In genomic region chr4:56989431-56990214, GRCm38 (mm10) we compare ENCODE assay signal across 8 mouse cellular contexts. TPM values are rescaled to one million over a fixed set of nuclear protein-coding genes. Genes with fewer than 3 reads are reported as not detected.
DNase-seq lines count a peak whose midpoint lies in the region; ATAC-seq and TF ChIP-seq lines count a peak whose summit lies in the region.

No protein-coding gene starts in this region.

- no peak overlapping the region for H3K27ac ChIP-seq in intestine, embryonic 14.5 days (ENCODE audit: low read depth)
- no peak overlapping the region for H3K27ac ChIP-seq in liver, postnatal 0 days (ENCODE audit: low read depth)
- no peak overlapping the region for H3K27ac ChIP-seq in stomach, embryonic 15.5 days

- 8% methylated on average over 32 of the region's 45 CpGs for WGBS in intestine, embryonic 14.5 days
- 8% methylated on average over 44 of the region's 45 CpGs for WGBS in liver, postnatal 0 days (ENCODE audit: insufficient replicate concordance)
- 7% methylated on average over 42 of the region's 45 CpGs for WGBS in stomach, embryonic 15.5 days

- H3K4me2 ChIP-seq in intestine, embryonic 14.5 days (ENCODE audit: low read length), result peak overlapping the region; percentile 98
- peak overlapping the region; percentile 71 for H3K4me2 ChIP-seq in liver, postnatal 0 days (ENCODE audit: low read depth, low read length)
- H3K4me2 ChIP-seq in stomach, embryonic 15.5 days, result peak overlapping the region; percentile 97

- ATAC-seq in intestine, embryonic 14.5 days (replicated peaks; ENCODE audit: low FRiP score, low TSS enrichment, low read depth), result peak; percentile 43; the same call in 1 of the 2 replicates
- ATAC-seq in liver, postnatal 0 days, result no peak
- ATAC-seq in stomach, embryonic 15.5 days (ENCODE audit: insufficient read depth, low FRiP score, low read depth), result no peak; the same call in 1 of the 2 replicates

- no peaks in the 10 kb centered on the region for H3K36me3 ChIP-seq in intestine, embryonic 14.5 days (ENCODE audit: control insufficient read depth, insufficient read depth, low read length)
- H3K36me3 ChIP-seq in liver, postnatal 0 days (replicated peaks; ENCODE audit: insufficient read depth, low read length), result no peaks in the 10 kb centered on the region
- no peaks in the 10 kb centered on the region for H3K36me3 ChIP-seq in stomach, embryonic 15.5 days

- TF ChIP-seq CTCF in liver, postnatal 0 days (IDR thresholded peaks at IDR 0.05; ENCODE audit: low read depth), result no peak

- 0 out of 2 replicates have a peak, but pooled peaks cover 8% of the 10 kb centered on the region for H3K9me3 ChIP-seq in intestine, embryonic 14.5 days (ENCODE audit: control insufficient read depth, low read length)
- no peaks in the 10 kb centered on the region for H3K9me3 ChIP-seq in liver, postnatal 0 days (ENCODE audit: low read length)
- H3K9me3 ChIP-seq in stomach, embryonic 15.5 days, result no peaks in the 10 kb centered on the region

- H3K4me3 ChIP-seq in intestine, embryonic 14.5 days (ENCODE audit: low read depth, low read length), result peak overlapping the region; percentile 57
- H3K4me3 ChIP-seq in liver, postnatal 0 days (ENCODE audit: low read depth, low read length), result peak overlapping the region; percentile 48
- H3K4me3 ChIP-seq in stomach, embryonic 15.5 days (replicated peaks), result peak overlapping the region; percentile 56

- no peak for TF ChIP-seq EP300 in liver, postnatal 0 days (IDR thresholded peaks at IDR 0.05; ENCODE audit: low read depth)

- peaks cover 43% of the 10 kb centered on the region for H3K27me3 ChIP-seq in intestine, embryonic 14.5 days (replicated peaks; ENCODE audit: control insufficient read depth, insufficient read depth, low read length)
- H3K27me3 ChIP-seq in liver, postnatal 0 days (ENCODE audit: insufficient read depth, low read length), result peaks cover 24% of the 10 kb centered on the region
- peaks cover 22% of the 10 kb centered on the region for H3K27me3 ChIP-seq in stomach, embryonic 15.5 days (replicated peaks)

- no peaks in the 10 kb centered on the region for H3K4me1 ChIP-seq in intestine, embryonic 14.5 days (replicated peaks; ENCODE audit: control insufficient read depth, insufficient read depth, low read length)
- H3K4me1 ChIP-seq in liver, postnatal 0 days (ENCODE audit: insufficient read depth), result peaks cover 5% of the 10 kb centered on the region
- 0 out of 2 replicates have a peak, but pooled peaks cover 5% of the 10 kb centered on the region for H3K4me1 ChIP-seq in stomach, embryonic 15.5 days

- peak; percentile 51 to 67 for DNase-seq in left cerebral cortex, adult 18-20 months (ENCODE audit: low spot score in 2 of 2)
- no peak for DNase-seq in left cerebral cortex, adult 11 months (ENCODE audit: low spot score)
- DNase-seq in embryo, embryonic 10 days (ENCODE audit: low spot score), result peak; percentile 22
- peak; percentile 65 for DNase-seq in intestine, embryonic 14.5 days (ENCODE audit: low spot score)
- no peak for DNase-seq in liver, postnatal 0 days
- DNase-seq in adrenal gland, postnatal 25 days, result no peak
- no peak for DNase-seq in ovary, adult 18-20 months (ENCODE audit: low spot score)

- peak overlapping the region; percentile 53 for H3K9ac ChIP-seq in intestine, embryonic 14.5 days (ENCODE audit: low read length)
- no peak overlapping the region for H3K9ac ChIP-seq in liver, postnatal 0 days (replicated peaks)
- peak overlapping the region; percentile 19 for H3K9ac ChIP-seq in stomach, embryonic 15.5 days

RNA-seq across cellular contexts. Expression of gene Frrs1l, which starts 0.6 kb away (rescaled TPM):
- 100 to 1,000 TPM; 209 to 220 TPM for total RNA-seq in left cerebral cortex, adult 18-20 months (2021)
- 1.2 and 1.4 TPM in 2 replicates for polyA plus RNA-seq in intestine, embryonic 14.5 days (2014; fragmentation: Nextera tagmentation; extraction: Ambion mirVana)
- polyA plus RNA-seq in liver, postnatal 0 days (2015; fragmentation: Nextera tagmentation; extraction: Ambion mirVana), result not detected in 2 replicates
- polyA plus RNA-seq in stomach, embryonic 15.5 days (2015; fragmentation: Nextera tagmentation; extraction: Ambion mirVana), result 0.75 and 1.1 TPM in 2 replicates
- 0.24 and 0.39 TPM in 2 replicates for total RNA-seq in adrenal gland, postnatal 25 days (2021)

RNA-seq across cellular contexts. Expression of gene Tmem245, which starts 42.4 kb away (rescaled TPM):
- 10 to 100 TPM; 37.7 to 45.7 TPM for total RNA-seq in left cerebral cortex, adult 18-20 months (2021)
- 11.1 and 11.4 TPM in 2 replicates for polyA plus RNA-seq in intestine, embryonic 14.5 days (2014; fragmentation: Nextera tagmentation; extraction: Ambion mirVana)
- 1.3 and 2.0 TPM in 2 replicates for polyA plus RNA-seq in liver, postnatal 0 days (2015; fragmentation: Nextera tagmentation; extraction: Ambion mirVana)
- polyA plus RNA-seq in stomach, embryonic 15.5 days (2015; fragmentation: Nextera tagmentation; extraction: Ambion mirVana), result 9.5 and 10.3 TPM in 2 replicates
- total RNA-seq in adrenal gland, postnatal 25 days (2021), result 46.7 and 53.9 TPM in 2 replicates

Comparison
In these comparisons a context has a peak if more than half of its experiments do, and no peak if none do; other contexts are left out.
1. DNase-seq: peak in left cerebral cortex, adult 18-20 months (2 of 2), embryo, embryonic 10 days (single experiment) and intestine, embryonic 14.5 days (single experiment); none in left cerebral cortex, adult 11 months (single experiment), liver, postnatal 0 days (single experiment), adrenal gland, postnatal 25 days (single experiment) and ovary, adult 18-20 months (single experiment).
2. Peak in every context shown above with its lines, with median percentiles within 50 percentile points of each other: H3K4me2 ChIP-seq and H3K4me3 ChIP-seq.